Mouse (Mus musculus): ENCODE results near the gene Sptlc2. TPM values are rescaled to one million over a fixed set of nuclear protein-coding genes. Genes with fewer than 3 reads are reported as not detected.
A peak's percentile ranks its signal among the peaks of the same experiment; 100 is the strongest.

Gene Sptlc2
- polyA plus RNA-seq, 1 experiment from 2014 or later, result 55.5 TPM

DNA sequence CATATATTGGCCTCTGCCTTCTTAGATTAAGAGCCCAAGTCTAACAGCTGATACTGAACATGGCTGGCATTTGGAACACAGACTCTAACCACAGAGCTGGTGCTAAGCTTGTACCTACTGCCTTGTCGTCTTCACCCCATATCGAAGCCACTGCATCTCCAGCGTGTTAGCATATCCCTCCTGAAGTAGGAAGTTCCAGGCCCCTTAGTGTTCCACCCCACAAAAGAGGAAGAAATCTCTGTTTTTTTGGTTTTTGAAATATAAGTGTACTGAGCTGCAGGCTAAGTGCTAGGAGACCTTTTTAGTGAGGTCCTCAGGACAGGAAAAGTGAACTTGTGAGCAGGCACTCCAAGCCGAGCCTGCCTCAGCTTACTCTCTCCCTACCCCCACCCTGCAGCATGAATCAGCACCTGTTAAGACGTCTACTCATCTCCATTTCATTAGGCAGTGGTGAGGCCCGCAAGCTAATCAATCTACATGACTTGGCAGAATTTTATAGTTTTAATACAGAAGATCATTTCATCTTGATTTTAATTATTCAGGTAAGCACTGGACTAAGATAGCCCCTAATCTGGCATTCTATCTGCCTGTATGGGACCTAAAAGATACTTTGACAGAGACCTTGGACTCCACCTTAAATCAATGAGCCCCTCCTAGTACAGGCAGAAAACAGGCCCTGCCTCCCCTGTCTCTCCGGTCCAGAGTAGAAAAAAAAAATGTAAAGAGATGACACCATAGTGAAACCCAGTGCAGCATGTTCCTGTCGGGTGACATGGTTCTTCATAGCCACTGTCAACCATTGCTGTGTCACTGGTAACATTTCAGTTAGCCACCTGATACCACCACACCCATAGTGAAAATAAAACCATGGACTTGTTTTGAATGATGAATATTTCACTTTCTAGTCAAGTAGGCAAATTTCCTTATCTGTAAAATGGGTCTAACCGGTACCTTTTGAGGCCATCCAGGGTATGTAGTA is 113.0 kb downstream of the Sptlc2 start:
- no peaks in the 10 kb centered on the region for H3K4me1 ChIP-seq (ENCODE audit: control insufficient read depth, insufficient read depth, low read length)
- H3K9me3 ChIP-seq (ENCODE audit: control insufficient read depth, low read length), result no peaks in the 10 kb centered on the region
- peaks cover 21% of the 10 kb centered on the region for H3K36me3 ChIP-seq (ENCODE audit: control insufficient read depth, insufficient read depth, low read length)

GRCm38 (mm10) chr12:87267682-87268081 is 120.5 kb downstream of the Sptlc2 start:
- peaks cover 9% of the 10 kb centered on the region for H3K4me1 ChIP-seq (ENCODE audit: control insufficient read depth, insufficient read depth, low read length)
- H3K27me3 ChIP-seq (ENCODE audit: control insufficient read depth, insufficient read depth, low read length), result no peaks in the 10 kb centered on the region
- H3K36me3 ChIP-seq (ENCODE audit: control insufficient read depth, insufficient read depth, low read length), result peaks cover 17% of the 10 kb centered on the region
- peak overlapping the region; percentile 90 for H3K4me2 ChIP-seq (ENCODE audit: low read depth)
- DNase-seq (ENCODE audit: low spot score), result peak; percentile 23
- no peaks in the 10 kb centered on the region for H3K9me3 ChIP-seq (ENCODE audit: control insufficient read depth, low read length)
- no peak overlapping the region for H3K9ac ChIP-seq (ENCODE audit: low read length)
- peak overlapping the region; percentile 58 for H3K4me3 ChIP-seq (ENCODE audit: low read depth, low read length)
- WGBS, result 40% methylated on average over 4 of the region's 4 CpGs
- no peak overlapping the region for H3K27ac ChIP-seq (ENCODE audit: low read depth, low read length)
- no peak for ATAC-seq (ENCODE audit: insufficient read depth, low FRiP score, low TSS enrichment)

More for the DNA sequence above, 113.0 kb downstream of the Sptlc2 start:
- no peak overlapping the region for H3K9ac ChIP-seq (ENCODE audit: low read length)
- no peak overlapping the region for H3K4me2 ChIP-seq (ENCODE audit: low read depth)
- no peaks in the 10 kb centered on the region for H3K27me3 ChIP-seq (ENCODE audit: control insufficient read depth, insufficient read depth, low read length)
- 91% methylated on average over 9 of the region's 9 CpGs for WGBS
- no peak for ATAC-seq (ENCODE audit: insufficient read depth, low FRiP score, low TSS enrichment)
- DNase-seq (ENCODE audit: low spot score), result no peak
- H3K27ac ChIP-seq (ENCODE audit: low read depth, low read length), result no peak overlapping the region
- no peak overlapping the region for H3K4me3 ChIP-seq (ENCODE audit: low read depth, low read length)

DNA sequence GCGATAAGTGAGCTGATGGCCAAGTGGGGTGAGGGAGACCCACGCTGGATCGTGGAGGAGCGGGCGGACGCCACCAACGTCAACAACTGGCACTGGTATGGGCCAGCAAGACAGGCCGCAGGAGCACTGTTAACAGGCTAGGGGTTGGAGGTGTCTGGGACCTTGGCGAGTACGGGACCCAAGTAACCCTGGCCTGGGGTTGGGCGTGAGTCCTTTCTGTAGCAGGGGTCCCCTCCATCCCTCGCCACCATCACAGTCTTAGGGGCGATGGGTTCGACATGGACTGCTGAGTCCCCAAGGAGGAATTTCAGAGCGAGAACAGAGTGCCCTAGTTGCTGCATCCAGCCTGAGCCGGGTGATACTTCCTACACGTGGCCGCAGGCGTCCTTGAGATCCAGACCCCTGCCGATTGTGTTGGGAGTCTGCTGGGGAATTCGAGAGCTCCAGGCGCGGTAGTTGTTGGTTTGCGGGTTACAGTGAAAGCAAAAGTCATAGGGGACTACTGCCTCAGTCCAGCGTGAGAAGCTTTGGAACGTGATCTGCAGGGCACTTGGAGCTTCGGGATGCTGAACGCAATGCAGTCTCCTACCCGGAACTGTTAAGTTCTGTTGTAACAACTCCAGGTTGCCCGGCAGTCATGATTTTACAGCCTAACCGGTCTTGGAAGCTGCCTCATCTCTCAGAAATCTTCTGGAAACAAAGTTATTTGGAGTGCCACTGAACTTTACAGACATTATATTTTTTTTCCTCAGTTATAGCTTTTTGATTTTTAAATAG is 121.1 kb downstream of the Sptlc2 start:
- Histone ChIP-seq H3K9ac (ENCODE audit: low read length) (peak overlapping the region; percentile 69), H3K27ac (ENCODE audit: low read depth, low read length) (peak overlapping the region; percentile 67), H3K9me3 (ENCODE audit: control insufficient read depth, low read length) (no peaks in the 10 kb centered on the region), H3K4me2 (ENCODE audit: low read depth) (peak overlapping the region; percentile 90), H3K36me3 (ENCODE audit: control insufficient read depth, insufficient read depth, low read length) (peaks cover 17% of the 10 kb centered on the region), H3K27me3 (ENCODE audit: control insufficient read depth, insufficient read depth, low read length) (no peaks in the 10 kb centered on the region), H3K4me1 (ENCODE audit: control insufficient read depth, insufficient read depth, low read length) (peaks cover 9% of the 10 kb centered on the region), H3K4me3 (ENCODE audit: low read depth, low read length) (peak overlapping the region; percentile 58)
- DNase-seq (ENCODE audit: low spot score) (no peak), ATAC-seq (ENCODE audit: insufficient read depth, low FRiP score, low TSS enrichment) (peak; percentile 74)
- WGBS, result under 1% methylated on average over 31 of the region's 31 CpGs

- Histone ChIP-seq H3K36me3 (ENCODE audit: control insufficient read depth, insufficient read depth, low read length) (peaks cover 17% of the 10 kb centered on the region), H3K27ac (ENCODE audit: low read depth, low read length) (peak within 1 kb of the TSS; percentile 71), H3K4me3 (ENCODE audit: low read depth, low read length) (peak within 1 kb of the TSS; percentile 58), H3K4me2 (ENCODE audit: low read depth) (peak within 1 kb of the TSS; percentile 90), H3K9me3 (ENCODE audit: control insufficient read depth, low read length) (no peaks in the 10 kb centered on the region), H3K4me1 (ENCODE audit: control insufficient read depth, insufficient read depth, low read length) (peaks cover 9% of the 10 kb centered on the region), H3K9ac (ENCODE audit: low read length) (peak within 1 kb of the TSS; percentile 69), H3K27me3 (ENCODE audit: control insufficient read depth, insufficient read depth, low read length) (no peaks in the 10 kb centered on the region)
- 0% methylated on average over 31 of the region's 31 CpGs for WGBS
- ATAC-seq (ENCODE audit: insufficient read depth, low FRiP score, low TSS enrichment), result peak; percentile 96
- peak; percentile 91 for DNase-seq (ENCODE audit: low spot score)
Measured at GRCm38 (mm10) chr12:87266108-87266826, 121.9 kb downstream of the Sptlc2 start, which contains the start of the genes Vipas39 and Ahsa1. Gene Vipas39 (minus strand): TSS chr12:87266256. Gene Ahsa1 (plus strand): TSS chr12:87266479.

DNA sequence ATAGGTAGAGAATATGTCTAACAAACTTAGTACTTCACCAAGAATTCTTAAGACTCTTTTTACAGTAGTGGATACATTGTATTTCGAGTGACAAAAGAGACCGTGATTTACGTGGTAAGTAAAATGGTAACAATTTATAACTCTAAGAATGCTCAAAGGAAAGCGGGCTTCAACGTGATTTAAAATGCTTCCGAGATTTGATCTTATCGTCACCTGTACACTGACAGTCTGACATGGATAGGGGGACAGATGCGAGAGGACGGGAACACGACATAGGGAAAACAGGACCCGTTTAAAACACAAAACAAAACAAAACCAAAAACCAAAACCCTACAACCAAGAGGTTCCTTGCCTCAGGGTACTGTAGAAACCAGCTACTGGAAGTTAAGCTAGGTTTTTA is 122.7 kb downstream of the Sptlc2 start:
- no peak for ATAC-seq (ENCODE audit: insufficient read depth, low FRiP score, low TSS enrichment)
- H3K4me3 ChIP-seq (ENCODE audit: low read depth, low read length), result peak overlapping the region; percentile 58
- H3K9me3 ChIP-seq (ENCODE audit: control insufficient read depth, low read length), result no peaks in the 10 kb centered on the region
- peak overlapping the region; percentile 71 for H3K4me2 ChIP-seq (ENCODE audit: low read depth)
- H3K27me3 ChIP-seq (ENCODE audit: control insufficient read depth, insufficient read depth, low read length), result no peaks in the 10 kb centered on the region
- WGBS, result 30% methylated on average over 11 of the region's 11 CpGs
- peaks cover 9% of the 10 kb centered on the region for H3K4me1 ChIP-seq (ENCODE audit: control insufficient read depth, insufficient read depth, low read length)
- H3K27ac ChIP-seq (ENCODE audit: low read depth, low read length), result peak overlapping the region; percentile 71; the same call in 1 of the 2 replicates
- DNase-seq (ENCODE audit: low spot score), result no peak
- peaks cover 12% of the 10 kb centered on the region for H3K36me3 ChIP-seq (ENCODE audit: control insufficient read depth, insufficient read depth, low read length)
- H3K9ac ChIP-seq (ENCODE audit: low read length), result peak overlapping the region; percentile 69

DNA sequence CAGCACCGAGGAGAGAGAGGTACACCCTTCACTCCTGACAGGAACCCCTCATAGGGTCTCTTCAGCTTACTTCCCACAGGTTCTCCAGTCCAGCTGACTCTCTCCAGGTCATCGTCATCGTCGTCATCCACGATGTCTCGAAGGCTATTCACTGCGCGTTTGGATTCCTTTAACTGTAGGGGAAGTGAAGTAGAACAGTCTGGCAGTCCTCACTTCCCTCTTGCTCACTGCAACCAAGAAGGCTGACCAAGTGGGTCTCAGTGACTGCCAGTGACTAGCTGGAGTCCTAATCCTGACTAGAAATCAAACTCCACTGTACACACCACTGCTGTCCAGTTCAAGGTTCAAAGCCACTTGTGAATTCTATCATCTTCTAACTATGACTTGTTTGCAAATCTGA is 127.6 kb downstream of the Sptlc2 start:
- DNase-seq (ENCODE audit: low spot score) (no peak), ATAC-seq (ENCODE audit: insufficient read depth, low FRiP score, low TSS enrichment) (no peak)
- H3K27ac ChIP-seq (ENCODE audit: low read depth, low read length), result no peak overlapping the region
- WGBS, result 95% methylated on average over 8 of the region's 8 CpGs
- H3K4me3 ChIP-seq (ENCODE audit: low read depth, low read length), result no peak overlapping the region
- H3K4me1 ChIP-seq (ENCODE audit: control insufficient read depth, insufficient read depth, low read length), result peaks cover 4% of the 10 kb centered on the region; the same call in 1 of the 2 replicates
- H3K9ac ChIP-seq (ENCODE audit: low read length), result no peak overlapping the region
- no peaks in the 10 kb centered on the region for H3K27me3 ChIP-seq (ENCODE audit: control insufficient read depth, insufficient read depth, low read length)
- no peak overlapping the region for H3K4me2 ChIP-seq (ENCODE audit: low read depth)
- no peaks in the 10 kb centered on the region for H3K9me3 ChIP-seq (ENCODE audit: control insufficient read depth, low read length)
- peaks cover 10% of the 10 kb centered on the region for H3K36me3 ChIP-seq (ENCODE audit: control insufficient read depth, insufficient read depth, low read length)

- H3K27me3 ChIP-seq (ENCODE audit: control insufficient read depth, insufficient read depth, low read length), result no peaks in the 10 kb centered on the region
- no peaks in the 10 kb centered on the region for H3K4me1 ChIP-seq (ENCODE audit: control insufficient read depth, insufficient read depth, low read length)
- no peaks in the 10 kb centered on the region for H3K9me3 ChIP-seq (ENCODE audit: control insufficient read depth, low read length)
- H3K27ac ChIP-seq (ENCODE audit: low read depth, low read length), result no peak overlapping the region
- no peak overlapping the region for H3K4me2 ChIP-seq (ENCODE audit: low read depth)
- no peak overlapping the region for H3K9ac ChIP-seq (ENCODE audit: low read length)
- WGBS, result 98% methylated on average over 5 of the region's 5 CpGs
- H3K36me3 ChIP-seq (ENCODE audit: control insufficient read depth, insufficient read depth, low read length), result peaks cover 20% of the 10 kb centered on the region
- no peak for ATAC-seq (ENCODE audit: insufficient read depth, low FRiP score, low TSS enrichment)
- no peak for DNase-seq (ENCODE audit: low spot score)
- H3K4me3 ChIP-seq (ENCODE audit: low read depth, low read length), result no peak overlapping the region
Measured at GRCm38 (mm10) chr12:87256629-87257028, 131.5 kb downstream of the Sptlc2 start.

Data from neural tube, embryonic 11.5 days (tissue).